In genomic region chr4:140713480-140714365, GRCm38 (mm10) we compare ENCODE assay signal across 7 mouse cellular contexts. TPM values are rescaled to one million over a fixed set of nuclear protein-coding genes. Genes with fewer than 3 reads are reported as not detected.
DNase-seq lines count a peak whose midpoint lies in the region; ATAC-seq and TF ChIP-seq lines count a peak whose summit lies in the region.

No protein-coding gene starts in this region.

- intact Hi-C loops in left cerebral cortex, postnatal 4 days (cut with DNase I) = no loop called here

- H3K4me1 ChIP-seq in intestine, postnatal 0 days (replicated peaks; ENCODE audit: control insufficient read depth, insufficient read depth, low read length) = no peaks in the 10 kb centered on the region
- H3K4me1 ChIP-seq in midbrain, embryonic 12.5 days = peaks cover 37% of the 10 kb centered on the region

- 40% methylated on average over 29 of the region's 29 CpGs for WGBS in intestine, postnatal 0 days
- WGBS in midbrain, embryonic 12.5 days = 38% methylated on average over 29 of the region's 29 CpGs

- H3K9ac ChIP-seq in intestine, postnatal 0 days (ENCODE audit: low read depth, low read length) = no peak overlapping the region
- no peak overlapping the region for H3K9ac ChIP-seq in midbrain, embryonic 12.5 days (replicated peaks)

- no peak overlapping the region for H3K4me3 ChIP-seq in intestine, postnatal 0 days (ENCODE audit: low read depth, low read length)
- H3K4me3 ChIP-seq in midbrain, embryonic 12.5 days = no peak overlapping the region

- no peaks in the 10 kb centered on the region for H3K27me3 ChIP-seq in intestine, postnatal 0 days (replicated peaks; ENCODE audit: control insufficient read depth, insufficient read depth, low read length)
- no peaks in the 10 kb centered on the region for H3K27me3 ChIP-seq in midbrain, embryonic 12.5 days

- H3K9me3 ChIP-seq in intestine, postnatal 0 days (ENCODE audit: control insufficient read depth) = no peaks in the 10 kb centered on the region
- H3K9me3 ChIP-seq in midbrain, embryonic 12.5 days = no peaks in the 10 kb centered on the region

- peak; percentile 69 for ATAC-seq in intestine, postnatal 0 days
- peak; percentile 75 for ATAC-seq in midbrain, embryonic 12.5 days (ENCODE audit: low FRiP score, low read depth)

- DNase-seq in adrenal gland, adult (ENCODE audit: inconsistent age in 2 of 2, low spot score in 1 of 2) = peak; percentile 91 to 96
- DNase-seq in embryo, embryonic 11.5 days (ENCODE audit: low read depth, low spot score) = peak; percentile 76
- DNase-seq in gastrocnemius, postnatal 4 days (ENCODE audit: low spot score in 2 of 2) = peak; percentile 90 to 91
- DNase-seq in left cerebral cortex, postnatal 4 days = peak; percentile 95
- DNase-seq in skeletal muscle tissue, adult 2 months (ENCODE audit: low read depth, low spot score) = peak; percentile 97

- peak; percentile 98 for TF ChIP-seq CTCF in intestine, postnatal 0 days (IDR thresholded peaks at IDR 0.05; ENCODE audit: low read depth)

- no peak overlapping the region for H3K4me2 ChIP-seq in intestine, postnatal 0 days (replicated peaks; ENCODE audit: low read depth)
- no peak overlapping the region for H3K4me2 ChIP-seq in midbrain, embryonic 12.5 days (replicated peaks)

- H3K36me3 ChIP-seq in intestine, postnatal 0 days (ENCODE audit: control insufficient read depth, insufficient read depth) = peaks cover 87% of the 10 kb centered on the region
- peaks cover 94% of the 10 kb centered on the region for H3K36me3 ChIP-seq in midbrain, embryonic 12.5 days

- H3K27ac ChIP-seq in intestine, postnatal 0 days (ENCODE audit: low read depth, low read length) = peak overlapping the region; percentile 21; the same call in 1 of the 2 replicates
- peak overlapping the region; percentile 77 for H3K27ac ChIP-seq in midbrain, embryonic 12.5 days (replicated peaks)

RNA-seq across cellular contexts. Expression of gene Rcc2, which starts 13.4 kb away (rescaled TPM):
- 10 to 100 TPM; 43.3 to 44.1 TPM for total RNA-seq in gastrocnemius, postnatal 4 days (2021)
- 14.6 and 15.6 TPM in 2 replicates for polyA plus RNA-seq in intestine, postnatal 0 days (2015; fragmentation: Nextera tagmentation; extraction: Ambion mirVana)
- total RNA-seq in left cerebral cortex, postnatal 4 days (2021) = 10 to 100 TPM; 59.4 to 63.3 TPM
- polyA plus RNA-seq in midbrain, embryonic 12.5 days (2016; fragmentation: Nextera tagmentation; extraction: Ambion mirVana) = 72.2 and 75.5 TPM in 2 replicates

RNA-seq across cellular contexts. Expression of gene Padi6, which starts 28.7 kb away (rescaled TPM):
- under 1 TPM in 1 of 2 experiments, not detected in 1; 0.10 TPM for total RNA-seq in gastrocnemius, postnatal 4 days (2021)
- not detected in 2 replicates for polyA plus RNA-seq in intestine, postnatal 0 days (2015; fragmentation: Nextera tagmentation; extraction: Ambion mirVana)
- 1 to 10 TPM in 1 of 2 experiments, under 1 TPM in 1; 0.42 to 1.4 TPM for total RNA-seq in left cerebral cortex, postnatal 4 days (2021)
- polyA plus RNA-seq in midbrain, embryonic 12.5 days (2016; fragmentation: Nextera tagmentation; extraction: Ambion mirVana) = not detected in 2 replicates

RNA-seq across cellular contexts. Expression of gene Arhgef10l, which starts 47.9 kb away (rescaled TPM):
- total RNA-seq in gastrocnemius, postnatal 4 days (2021) = 10 to 100 TPM; 53.6 to 54.6 TPM
- polyA plus RNA-seq in intestine, postnatal 0 days (2015; fragmentation: Nextera tagmentation; extraction: Ambion mirVana) = 3.9 and 5.4 TPM in 2 replicates
- 10 to 100 TPM; 50.6 to 52.0 TPM for total RNA-seq in left cerebral cortex, postnatal 4 days (2021)
- polyA plus RNA-seq in midbrain, embryonic 12.5 days (2016; fragmentation: Nextera tagmentation; extraction: Ambion mirVana) = 34.2 and 36.5 TPM in 2 replicates
